Mouse (Mus musculus): ENCODE results near the gene Elovl4. TPM values are rescaled to one million over a fixed set of nuclear protein-coding genes. Genes with fewer than 3 reads are reported as not detected.

Gene Elovl4
- polyA plus RNA-seq, 1 experiment from 2014 or later, result 0.68 TPM

GRCm38 (mm10) chr9:83804341-83804740, 1.7 kb downstream of the Elovl4 start:
- ATAC-seq (no peak), DNase-seq (ENCODE audit: low spot score) (no peak)
- Histone ChIP-seq H3K9me3 (ENCODE audit: low read length) (no peaks in the 10 kb centered on the region), H3K4me3 (ENCODE audit: low read depth, low read length) (no peak overlapping the region), H3K36me3 (ENCODE audit: insufficient read depth, low read length) (no peaks in the 10 kb centered on the region), H3K4me1 (ENCODE audit: insufficient read depth, low read depth, low read length) (peaks cover 13% of the 10 kb centered on the region; the same call in 1 of the 2 replicates), H3K27me3 (replicated peaks; ENCODE audit: insufficient read depth, low read length) (peaks cover 8% of the 10 kb centered on the region; the same call in 1 of the 2 replicates), H3K4me2 (replicated peaks; ENCODE audit: low read depth, low read length) (no peak overlapping the region), H3K9ac (replicated peaks; ENCODE audit: low read depth) (no peak overlapping the region), H3K27ac (ENCODE audit: low read length) (no peak overlapping the region)
- WGBS, result 48% methylated on average over 13 of the region's 13 CpGs
- TF ChIP-seq CTCF (IDR thresholded peaks at IDR 0.05) (no peak), EP300 (IDR thresholded peaks at IDR 0.05) (no peak)

- H3K27ac ChIP-seq (ENCODE audit: low read length), result no peak overlapping the region
- no peaks in the 10 kb centered on the region for H3K27me3 ChIP-seq (replicated peaks; ENCODE audit: insufficient read depth, low read length)
- ATAC-seq (no peak), DNase-seq (ENCODE audit: low spot score) (no peak)
- no peaks in the 10 kb centered on the region for H3K4me1 ChIP-seq (ENCODE audit: insufficient read depth, low read depth, low read length)
- H3K9me3 ChIP-seq (ENCODE audit: low read length), result no peaks in the 10 kb centered on the region
- no peak for TF ChIP-seq EP300 (IDR thresholded peaks at IDR 0.05)
- TF ChIP-seq CTCF (IDR thresholded peaks at IDR 0.05), result no peak
- H3K4me3 ChIP-seq (ENCODE audit: low read depth, low read length), result no peak overlapping the region
- H3K36me3 ChIP-seq (ENCODE audit: insufficient read depth, low read length), result no peaks in the 10 kb centered on the region
- H3K4me2 ChIP-seq (replicated peaks; ENCODE audit: low read depth, low read length), result no peak overlapping the region
- WGBS, result 70% methylated on average over 8 of the region's 8 CpGs
- H3K9ac ChIP-seq (replicated peaks; ENCODE audit: low read depth), result no peak overlapping the region
Measured at GRCm38 (mm10) chr9:83797898-83798297, 8.2 kb downstream of the Elovl4 start.

- no peak overlapping the region for H3K9ac ChIP-seq (replicated peaks; ENCODE audit: low read depth)
- no peak for ATAC-seq
- H3K27me3 ChIP-seq (replicated peaks; ENCODE audit: insufficient read depth, low read length), result no peaks in the 10 kb centered on the region
- 89% methylated on average over 7 of the region's 7 CpGs for WGBS
- H3K36me3 ChIP-seq (ENCODE audit: insufficient read depth, low read length), result no peaks in the 10 kb centered on the region
- H3K4me2 ChIP-seq (replicated peaks; ENCODE audit: low read depth, low read length), result no peak overlapping the region
- H3K4me1 ChIP-seq (ENCODE audit: insufficient read depth, low read depth, low read length), result no peaks in the 10 kb centered on the region
- no peaks in the 10 kb centered on the region for H3K9me3 ChIP-seq (ENCODE audit: low read length)
- TF ChIP-seq CTCF (IDR thresholded peaks at IDR 0.05), result no peak
- no peak for TF ChIP-seq EP300 (IDR thresholded peaks at IDR 0.05)
- no peak for DNase-seq (ENCODE audit: low spot score)
- no peak overlapping the region for H3K4me3 ChIP-seq (ENCODE audit: low read depth, low read length)
- no peak overlapping the region for H3K27ac ChIP-seq (ENCODE audit: low read length)
Measured at GRCm38 (mm10) chr9:83796875-83797274, 9.2 kb downstream of the Elovl4 start.

- no peak for TF ChIP-seq EP300 (IDR thresholded peaks at IDR 0.05)
- TF ChIP-seq CTCF (IDR thresholded peaks at IDR 0.05), result no peak
- no peak overlapping the region for H3K27ac ChIP-seq (ENCODE audit: low read length)
- no peaks in the 10 kb centered on the region for H3K27me3 ChIP-seq (replicated peaks; ENCODE audit: insufficient read depth, low read length)
- no peak overlapping the region for H3K9ac ChIP-seq (replicated peaks; ENCODE audit: low read depth)
- H3K4me3 ChIP-seq (ENCODE audit: low read depth, low read length), result no peak overlapping the region
- ATAC-seq (no peak), DNase-seq (ENCODE audit: low spot score) (no peak)
- WGBS, result 92% methylated on average over 6 of the region's 6 CpGs
- H3K4me2 ChIP-seq (replicated peaks; ENCODE audit: low read depth, low read length), result no peak overlapping the region
- H3K36me3 ChIP-seq (ENCODE audit: insufficient read depth, low read length), result no peaks in the 10 kb centered on the region
- no peaks in the 10 kb centered on the region for H3K9me3 ChIP-seq (ENCODE audit: low read length)
- no peaks in the 10 kb centered on the region for H3K4me1 ChIP-seq (ENCODE audit: insufficient read depth, low read depth, low read length)
Measured at GRCm38 (mm10) chr9:83789326-83789725, 16.8 kb downstream of the Elovl4 start.

- Histone ChIP-seq H3K36me3 (ENCODE audit: insufficient read depth, low read length) (no peaks in the 10 kb centered on the region), H3K9ac (replicated peaks; ENCODE audit: low read depth) (no peak overlapping the region), H3K27me3 (replicated peaks; ENCODE audit: insufficient read depth, low read length) (no peaks in the 10 kb centered on the region), H3K4me3 (ENCODE audit: low read depth, low read length) (no peak overlapping the region), H3K27ac (ENCODE audit: low read length) (no peak overlapping the region), H3K4me2 (replicated peaks; ENCODE audit: low read depth, low read length) (no peak overlapping the region), H3K4me1 (ENCODE audit: insufficient read depth, low read depth, low read length) (no peaks in the 10 kb centered on the region), H3K9me3 (ENCODE audit: low read length) (no peaks in the 10 kb centered on the region)
- ATAC-seq (no peak), DNase-seq (ENCODE audit: low spot score) (no peak)
- WGBS, result 58% methylated on average over 1 of the region's 1 CpGs
- no peak for TF ChIP-seq CTCF (IDR thresholded peaks at IDR 0.05)
- TF ChIP-seq EP300 (IDR thresholded peaks at IDR 0.05), result no peak
Measured at GRCm38 (mm10) chr9:83785501-83785900, 20.6 kb downstream of the Elovl4 start.

GRCm38 (mm10) chr9:83778317-83778960, 27.6 kb downstream of the Elovl4 start:
- Histone ChIP-seq H3K27me3 (replicated peaks; ENCODE audit: insufficient read depth, low read length) (no peaks in the 10 kb centered on the region), H3K4me1 (ENCODE audit: insufficient read depth, low read depth, low read length) (no peaks in the 10 kb centered on the region), H3K4me3 (ENCODE audit: low read depth, low read length) (no peak overlapping the region), H3K36me3 (ENCODE audit: insufficient read depth, low read length) (no peaks in the 10 kb centered on the region), H3K9ac (replicated peaks; ENCODE audit: low read depth) (no peak overlapping the region), H3K4me2 (replicated peaks; ENCODE audit: low read depth, low read length) (no peak overlapping the region), H3K9me3 (ENCODE audit: low read length) (no peaks in the 10 kb centered on the region), H3K27ac (ENCODE audit: low read length) (no peak overlapping the region)
- no peak for TF ChIP-seq CTCF (IDR thresholded peaks at IDR 0.05)
- TF ChIP-seq EP300 (IDR thresholded peaks at IDR 0.05), result no peak
- DNase-seq (ENCODE audit: low spot score) (peak; percentile 13), ATAC-seq (no peak; the same call in 1 of the 2 replicates)
- 74% methylated on average over 9 of the region's 9 CpGs for WGBS
